Mouse (Mus musculus) neural tube, embryonic 11.5 days (tissue): ENCODE measurements around the gene Stat4. TPM values are rescaled to one million over a fixed set of nuclear protein-coding genes. Genes with fewer than 3 reads are reported as not detected.
A peak's percentile ranks its signal among the peaks of the same experiment; 100 is the strongest.

Experiments used
- ATAC-seq: fragments of 200-750 bp; cut with Nextera tagmentation; 2 replicates; pipeline ENCODE4 v1.8.0; 2017; ENCODE audit warnings: moderate number of reproducible peaks, mild to moderate bottlenecking, moderate TSS enrichment, moderate library complexity; ENCODE audit not compliant: insufficient read depth, low FRiP score, low TSS enrichment
- DNase-seq: peaks from one replicate; pipeline ENCODE4 v3.0.0-alpha.2; 2015; ENCODE audit warnings: low spot score
- H3K27ac ChIP-seq: fragments of 300-500 bp; sonication (generic); 2 replicates; pipeline ENCODE4 v1.5.1; 2014; ENCODE audit warnings: low read depth, mild to moderate bottlenecking, low read length
- H3K27me3 ChIP-seq: fragments of 300-500 bp; sonication (generic); 2 replicates; pipeline ENCODE4 v1.6.1; 2014; ENCODE audit warnings: mild to moderate bottlenecking, low read length, mixed read lengths; ENCODE audit not compliant: control insufficient read depth, insufficient read depth
- H3K36me3 ChIP-seq: fragments of 300-500 bp; sonication (generic); 2 replicates; pipeline ENCODE4 v1.6.1; 2014; ENCODE audit warnings: mild to moderate bottlenecking, low read length, moderate library complexity, mixed read lengths; ENCODE audit not compliant: control insufficient read depth, insufficient read depth
- H3K4me1 ChIP-seq: fragments of 300-500 bp; sonication (generic); 2 replicates; pipeline ENCODE4 v1.6.1; 2014; ENCODE audit warnings: low read length, mixed read lengths; ENCODE audit not compliant: control insufficient read depth, insufficient read depth
- H3K4me2 ChIP-seq: fragments of 300-500 bp; sonication (generic); 2 replicates; pipeline ENCODE4 v1.6.1; 2014; ENCODE audit warnings: low read depth, mild to moderate bottlenecking, moderate library complexity
- H3K4me3 ChIP-seq: fragments of 300-500 bp; sonication (generic); 2 replicates; pipeline ENCODE4 v1.5.1; 2014; ENCODE audit warnings: low read depth, low read length
- H3K9ac ChIP-seq: fragments of 300-500 bp; sonication (generic); 2 replicates; pipeline ENCODE4 v1.6.1; 2014; ENCODE audit warnings: mild to moderate bottlenecking, low read length
- H3K9me3 ChIP-seq: fragments of 300-500 bp; sonication (generic); 2 replicates; pipeline ENCODE4 v1.6.1; 2016; ENCODE audit warnings: low read length; ENCODE audit not compliant: control insufficient read depth
- WGBS: fragments of 180-500 bp; shearing (Covaris S2); extraction: QIAGEN DNeasy Blood & Tissue Kit; methylation state at CpG from one replicate; pipeline ENCODE4 v1.1.7; 2014; 5-methylcytosine and 5-hydroxymethylcytosine counted together
- polyA plus RNA-seq: library from polyadenylated mRNA; unstranded; fragments of >200 nt; fragmentation: Nextera tagmentation; extraction: Ambion mirVana; gene quantifications from 2 replicates; pipeline ENCODE4 v1.2.1, GENCODE M21; 2014

The Stat4 gene
- polyA plus RNA-seq = 0.43 and 1.1 TPM in 2 replicates

- ATAC-seq = no peak
- H3K27me3 ChIP-seq = no peaks in the 10 kb centered on the region
- H3K27ac ChIP-seq = no peak within 1 kb of the TSS
- no peaks in the 10 kb centered on the region for H3K9me3 ChIP-seq
- 87% methylated on average over 5 of the region's 5 CpGs for WGBS
- H3K4me1 ChIP-seq = no peaks in the 10 kb centered on the region
- H3K4me3 ChIP-seq = no peak within 1 kb of the TSS
- H3K4me2 ChIP-seq = no peak within 1 kb of the TSS
- DNase-seq = no peak
- H3K9ac ChIP-seq = no peak within 1 kb of the TSS
- no peaks in the 10 kb centered on the region for H3K36me3 ChIP-seq
Measured at GRCm38 (mm10) chr1:51986848-51987247, at the start of gene Stat4. TSS of gene Stat4 (plus strand) at chr1:51987148.

DNA sequence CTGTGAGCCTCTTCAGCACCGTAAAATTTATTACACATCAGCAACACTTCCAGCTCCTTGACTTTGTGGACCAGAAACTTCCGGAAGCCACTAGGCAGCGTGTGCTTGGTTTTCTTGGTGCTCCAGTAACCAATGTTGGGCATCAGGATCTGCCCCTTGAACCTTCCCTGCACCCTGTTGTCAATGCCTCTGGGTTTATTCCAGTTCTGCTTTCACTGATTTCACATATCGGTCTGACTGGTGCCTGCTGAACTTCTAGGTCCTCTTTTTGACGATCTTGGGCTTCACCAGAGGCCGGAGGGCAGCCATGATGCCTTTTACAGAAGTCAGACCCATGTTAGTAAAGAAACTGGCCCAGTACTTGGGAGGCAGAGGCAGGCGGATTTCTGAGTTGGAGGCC, 48.6 kb upstream of the Stat4 start:
- H3K4me1 ChIP-seq = no peaks in the 10 kb centered on the region
- no peak overlapping the region for H3K4me3 ChIP-seq
- H3K9me3 ChIP-seq = no peaks in the 10 kb centered on the region
- no peaks in the 10 kb centered on the region for H3K27me3 ChIP-seq
- no peak overlapping the region for H3K4me2 ChIP-seq
- no peaks in the 10 kb centered on the region for H3K36me3 ChIP-seq
- H3K9ac ChIP-seq = no peak overlapping the region
- WGBS = 94% methylated on average over 7 of the region's 7 CpGs
- no peak overlapping the region for H3K27ac ChIP-seq
- DNase-seq (no peak), ATAC-seq (no peak)

DNA sequence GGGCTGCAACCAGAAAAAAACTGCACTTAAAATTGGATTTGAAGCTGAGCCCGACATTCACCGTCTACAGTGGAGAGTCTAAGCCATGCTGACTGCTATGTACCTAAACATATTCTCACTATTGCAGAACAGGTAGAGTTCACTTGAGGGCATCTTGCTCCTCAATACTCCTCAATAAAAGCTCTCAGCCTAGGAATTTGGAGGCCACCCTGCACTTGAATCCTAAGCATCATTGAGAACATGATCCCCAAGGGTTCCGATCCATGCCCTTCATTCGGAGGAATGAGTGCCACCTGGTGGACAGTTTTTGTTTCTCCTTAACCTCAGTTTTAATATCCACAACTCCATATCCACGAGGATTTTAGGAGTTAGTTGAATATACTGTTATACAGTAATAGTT, 42.2 kb upstream of the Stat4 start:
- Histone ChIP-seq H3K27ac (no peak overlapping the region), H3K4me2 (no peak overlapping the region), H3K9me3 (no peaks in the 10 kb centered on the region), H3K9ac (no peak overlapping the region), H3K36me3 (no peaks in the 10 kb centered on the region), H3K4me1 (no peaks in the 10 kb centered on the region), H3K4me3 (no peak overlapping the region), H3K27me3 (no peaks in the 10 kb centered on the region)
- DNase-seq (peak; percentile 47), ATAC-seq (peak; percentile 50; the same call in 1 of the 2 replicates)
- 49% methylated on average over 5 of the region's 5 CpGs for WGBS

- Histone ChIP-seq H3K27me3 (no peaks in the 10 kb centered on the region), H3K4me3 (no peak overlapping the region), H3K9me3 (no peaks in the 10 kb centered on the region), H3K36me3 (no peaks in the 10 kb centered on the region), H3K9ac (no peak overlapping the region), H3K4me2 (no peak overlapping the region), H3K27ac (no peak overlapping the region), H3K4me1 (no peaks in the 10 kb centered on the region)
- no peak for ATAC-seq
- WGBS = 91% methylated on average over 4 of the region's 4 CpGs
- DNase-seq = no peak
Measured at GRCm38 (mm10) chr1:51947116-51947515, 39.8 kb upstream of the Stat4 start.

DNA sequence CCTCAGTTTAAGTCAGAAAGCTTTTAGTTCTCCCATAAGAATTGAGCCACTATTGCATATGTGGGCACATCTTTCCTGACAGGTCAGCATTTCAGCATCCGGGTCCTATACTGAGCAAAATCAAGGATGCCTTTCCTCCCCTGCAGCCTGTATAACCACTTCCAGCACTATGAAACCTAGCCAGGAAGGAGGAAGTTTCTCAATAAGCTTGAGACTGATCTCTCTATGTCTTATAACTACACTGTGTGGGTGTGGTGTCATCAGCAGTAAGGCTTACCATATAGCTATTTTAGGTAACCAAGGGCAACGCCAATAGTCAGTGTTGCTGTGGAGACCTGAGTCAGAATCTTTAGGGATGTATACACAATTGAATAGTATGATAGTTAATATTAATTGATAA, 22.3 kb upstream of the Stat4 start:
- Histone ChIP-seq H3K9ac (no peak overlapping the region), H3K4me1 (no peaks in the 10 kb centered on the region), H3K27me3 (no peaks in the 10 kb centered on the region), H3K9me3 (no peaks in the 10 kb centered on the region), H3K27ac (no peak overlapping the region), H3K4me2 (no peak overlapping the region), H3K36me3 (no peaks in the 10 kb centered on the region), H3K4me3 (no peak overlapping the region)
- WGBS = 93% methylated on average over 2 of the region's 2 CpGs
- no peak for ATAC-seq
- no peak for DNase-seq

- Histone ChIP-seq H3K27me3 (no peaks in the 10 kb centered on the region), H3K4me3 (no peak overlapping the region), H3K9ac (no peak overlapping the region), H3K4me2 (no peak overlapping the region), H3K9me3 (no peaks in the 10 kb centered on the region), H3K36me3 (no peaks in the 10 kb centered on the region), H3K27ac (no peak overlapping the region), H3K4me1 (no peaks in the 10 kb centered on the region)
- DNase-seq (no peak), ATAC-seq (no peak)
- WGBS = 53% methylated on average over 1 of the region's 1 CpGs
Measured at GRCm38 (mm10) chr1:51968994-51969393, 18.0 kb upstream of the Stat4 start.

DNA sequence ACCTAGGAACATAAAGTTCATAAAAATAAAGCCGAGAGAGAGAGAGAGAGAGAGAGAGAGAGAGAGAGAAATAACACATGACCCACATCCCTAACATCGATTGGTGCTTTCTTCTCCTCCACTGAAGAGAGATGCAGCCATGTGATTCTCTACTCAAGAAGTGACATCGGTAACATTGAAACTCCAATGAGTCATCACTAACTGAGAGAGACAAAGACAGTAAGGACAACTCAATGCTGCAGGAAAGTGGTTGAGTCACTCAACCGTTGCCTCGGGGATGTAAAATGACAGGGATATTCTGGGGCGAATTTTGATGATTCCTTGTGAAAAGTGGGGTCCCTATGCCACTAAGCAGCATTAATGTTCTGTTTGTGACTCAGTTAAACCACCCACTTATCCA, 16.8 kb upstream of the Stat4 start:
- H3K4me2 ChIP-seq = no peak overlapping the region
- H3K27ac ChIP-seq = no peak overlapping the region
- no peak overlapping the region for H3K9ac ChIP-seq
- H3K4me3 ChIP-seq = no peak overlapping the region
- H3K27me3 ChIP-seq = no peaks in the 10 kb centered on the region
- ATAC-seq (no peak), DNase-seq (no peak)
- no peaks in the 10 kb centered on the region for H3K9me3 ChIP-seq
- H3K36me3 ChIP-seq = no peaks in the 10 kb centered on the region
- H3K4me1 ChIP-seq = no peaks in the 10 kb centered on the region
- 93% methylated on average over 6 of the region's 6 CpGs for WGBS

GRCm38 (mm10) chr1:51975589-51975988, 11.4 kb upstream of the Stat4 start:
- Histone ChIP-seq H3K9ac (no peak overlapping the region), H3K4me1 (no peaks in the 10 kb centered on the region), H3K9me3 (no peaks in the 10 kb centered on the region), H3K4me2 (no peak overlapping the region), H3K27ac (no peak overlapping the region), H3K27me3 (no peaks in the 10 kb centered on the region), H3K36me3 (no peaks in the 10 kb centered on the region), H3K4me3 (no peak overlapping the region)
- no peak for DNase-seq
- ATAC-seq = no peak
- 89% methylated on average over 5 of the region's 5 CpGs for WGBS

GRCm38 (mm10) chr1:51979048-51979447, 7.9 kb upstream of the Stat4 start:
- WGBS = 95% methylated on average over 5 of the region's 5 CpGs
- no peak overlapping the region for H3K9ac ChIP-seq
- no peaks in the 10 kb centered on the region for H3K9me3 ChIP-seq
- DNase-seq (no peak), ATAC-seq (no peak)
- no peak overlapping the region for H3K4me3 ChIP-seq
- H3K4me1 ChIP-seq = no peaks in the 10 kb centered on the region
- no peak overlapping the region for H3K27ac ChIP-seq
- H3K4me2 ChIP-seq = no peak overlapping the region
- no peaks in the 10 kb centered on the region for H3K27me3 ChIP-seq
- no peaks in the 10 kb centered on the region for H3K36me3 ChIP-seq
